Mouse (Mus musculus) heart, postnatal 25 days (tissue): ENCODE measurements around the gene Eif2s1. TPM values are rescaled to one million over a fixed set of nuclear protein-coding genes. Genes with fewer than 3 reads are reported as not detected.

Experiments used
- DNase-seq: peaks from one replicate; pipeline ENCODE4 v3.0.0; 2022; ENCODE audit warnings: low spot score
- intact Hi-C: fragments of 180-260 bp; cut with DNase I; formaldehyde crosslinking; loops from one replicate; pipeline ENCODE4 v1.15.1; 2025
- total RNA-seq, 2 experiments: library from RNA; stranded (reverse); gene quantifications; 2 replicates each; pipeline ENCODE4 v1.2.3; 2021

The Eif2s1 gene
- 10 to 100 TPM; 52.2 to 56.2 TPM for total RNA-seq

DNA sequence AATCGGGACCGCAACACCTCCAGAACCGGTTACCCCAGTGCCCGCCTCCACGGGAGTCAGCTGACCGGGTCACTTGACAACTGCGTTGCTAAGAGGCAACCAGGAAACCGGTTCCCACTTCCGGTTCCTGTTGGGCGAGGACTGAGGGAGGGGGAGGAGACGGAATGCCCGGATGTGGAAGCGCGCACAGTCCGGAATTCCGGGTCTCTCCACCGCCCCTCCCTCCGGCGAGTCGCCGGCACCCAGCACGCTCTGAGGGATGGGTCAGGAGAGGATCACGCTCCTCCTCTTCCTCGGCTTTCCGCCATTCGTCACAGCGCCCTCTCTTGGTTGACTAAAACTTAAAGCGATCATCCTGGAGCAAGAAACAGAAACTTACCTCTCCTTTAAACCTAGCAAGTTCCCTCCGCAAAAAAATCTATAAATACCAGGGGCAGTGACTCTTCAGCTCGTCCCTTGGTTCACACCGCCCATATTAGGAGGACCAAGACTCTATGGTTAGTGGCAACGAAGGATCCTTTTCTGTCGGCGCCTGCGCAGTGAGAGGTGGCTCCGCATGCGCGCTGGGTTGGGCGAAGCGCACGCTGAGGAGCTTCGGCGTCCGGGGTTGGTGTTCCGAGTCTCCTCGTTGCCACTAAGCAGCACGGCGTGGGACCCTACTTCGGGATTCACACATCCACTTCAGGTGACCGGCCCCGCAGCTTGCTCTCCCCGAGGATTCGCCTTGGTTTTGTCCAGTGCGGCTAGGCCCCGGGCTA, at the start of gene Eif2s1, which contains the start of gene Atp6v1d:
Eif2s1 (plus strand) TSS at position 324 of the 758 bp plus-strand sequence.
Atp6v1d (minus strand) TSS at position 143 of the 758 bp plus-strand sequence.
- intact Hi-C loops: loop anchor here (2.0 kb wide), 1 partner anchor 113 kb away; the partner anchor contains the start of gene Mpp5
- peak; percentile 98 for DNase-seq

DNA sequence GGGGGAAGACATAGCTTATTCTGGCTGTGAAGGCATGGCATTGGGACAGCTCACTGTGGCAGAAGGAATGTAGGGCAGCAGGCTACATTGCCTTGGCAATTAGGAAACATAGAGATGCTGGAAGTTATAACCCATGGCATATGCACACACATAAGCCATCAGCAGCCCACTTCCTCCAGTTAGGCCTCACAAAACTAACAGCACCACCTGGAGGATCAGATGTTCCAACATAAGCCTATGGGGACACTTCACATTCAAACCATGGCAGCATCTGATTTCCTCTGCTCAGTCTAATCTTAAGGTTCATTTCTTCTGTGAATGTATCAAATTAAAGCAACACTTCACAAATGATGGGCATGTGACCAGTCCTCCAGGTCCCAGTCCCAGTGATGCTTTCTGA, 47.2 kb upstream of the Eif2s1 start:
- no peak for DNase-seq
- intact Hi-C loops: loop anchor here (10.0 kb wide), 1 partner anchor 610 kb away; no protein-coding TSS in a partner anchor

DNA sequence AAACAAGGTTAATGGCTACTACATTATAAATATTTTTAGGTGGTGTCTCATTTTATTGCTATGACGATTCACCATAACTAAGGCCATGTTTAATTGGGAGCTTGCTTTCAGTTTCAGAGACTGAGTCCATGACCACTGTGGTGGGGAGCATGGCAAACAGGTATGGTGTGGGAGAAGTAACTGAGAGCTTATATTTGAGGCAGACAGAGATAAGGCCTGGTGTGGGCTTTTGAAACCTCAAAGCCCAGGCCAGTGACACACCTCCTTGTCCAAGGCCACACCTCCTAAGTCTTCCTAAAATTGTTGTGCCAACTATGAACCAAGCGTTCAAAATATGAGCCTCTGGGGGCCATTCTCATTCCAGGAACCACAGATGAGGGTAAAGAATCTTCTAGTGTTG, 27.1 kb upstream of the Eif2s1 start:
- intact Hi-C loops: no loop called here
- DNase-seq: no peak

GRCm38 (mm10) chr12:78839906-78840305, 21.7 kb upstream of the Eif2s1 start:
- DNase-seq: no peak
- intact Hi-C loops: no loop called here

- DNase-seq: no peak
- intact Hi-C loops: no loop called here
These were observed 19.2 kb upstream of the Eif2s1 start for GRCm38 (mm10) chr12:78842429-78842828.

DNA sequence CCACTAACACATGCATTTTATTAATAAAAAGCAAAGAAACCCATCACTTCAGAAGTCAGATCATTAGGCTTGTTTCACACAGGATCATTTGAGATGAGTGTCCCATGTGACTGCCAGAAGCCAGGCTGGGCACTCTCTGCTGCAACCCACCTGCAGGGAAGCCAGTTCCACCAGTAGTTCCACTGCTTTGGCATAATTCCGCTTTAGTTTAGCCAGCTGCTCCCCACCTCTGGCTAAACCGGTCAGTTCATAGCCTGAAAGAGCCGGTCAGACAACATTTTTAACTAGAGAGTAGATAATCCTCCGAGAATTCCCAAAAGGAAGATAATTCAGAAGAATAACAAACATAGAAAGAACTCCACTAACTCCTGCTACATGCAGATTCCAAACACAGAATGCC, 13.4 kb upstream of the Eif2s1 start:
- intact Hi-C loops: no loop called here
- no peak for DNase-seq

DNA sequence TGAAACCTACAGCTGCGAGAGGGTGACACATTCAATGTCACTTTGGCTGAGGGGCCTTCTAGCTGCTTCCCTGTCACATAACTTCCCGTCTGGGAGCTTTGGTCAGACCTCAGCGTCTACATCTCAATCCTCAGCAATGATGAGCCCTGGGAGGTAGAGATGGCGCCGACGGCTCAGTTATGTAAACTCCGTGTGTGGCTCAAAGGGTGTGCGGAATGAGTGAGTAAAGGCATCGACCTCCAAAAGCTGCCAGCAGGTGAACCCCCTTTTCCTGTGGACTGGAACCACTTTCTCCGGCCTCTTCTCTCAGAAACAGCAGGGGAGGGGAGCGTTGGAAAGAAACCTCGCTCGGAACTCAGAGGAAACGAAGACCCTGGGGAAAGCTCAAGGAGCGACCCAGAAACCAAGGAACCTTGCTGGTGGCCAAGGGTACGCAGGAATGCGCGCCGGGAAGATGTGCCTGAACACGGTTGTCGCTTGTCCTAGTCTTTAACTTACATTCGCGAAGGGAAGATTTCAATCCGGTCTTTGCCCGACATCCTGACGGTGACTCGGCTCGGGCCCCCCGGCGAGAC, 611 bp upstream of the Eif2s1 start:
- DNase-seq: no peak
- intact Hi-C loops: no loop called here

DNA sequence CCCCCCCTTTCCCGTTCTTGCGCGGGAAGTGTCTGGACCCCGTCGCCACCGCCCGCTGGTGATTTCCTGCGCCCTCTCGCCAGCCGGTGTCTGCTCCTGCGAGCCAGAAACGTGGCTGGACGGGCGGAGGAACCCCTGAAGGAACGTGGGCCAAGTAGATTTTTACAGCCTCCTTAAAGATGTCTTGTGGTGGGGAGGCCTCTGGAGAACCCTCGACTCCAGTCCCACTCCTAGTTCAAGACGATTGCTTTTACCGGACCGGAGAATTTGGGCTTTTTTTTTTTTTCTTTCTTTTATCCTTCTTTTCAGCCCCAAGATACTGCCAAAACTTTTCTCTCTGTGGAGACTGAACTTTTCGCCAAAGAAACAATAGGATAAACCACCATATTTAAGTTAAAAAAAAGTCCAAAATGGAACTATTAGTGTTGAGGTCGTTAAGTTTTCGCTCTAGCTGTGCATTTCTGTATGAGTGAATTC, 673 bp downstream of the Eif2s1 start:
- intact Hi-C loops: loop anchor here (2.0 kb wide), 1 partner anchor 113 kb away; the partner anchor contains the start of gene Mpp5
- DNase-seq: no peak

- intact Hi-C loops: no loop called here
- DNase-seq: no peak
These were observed 3.8 kb downstream of the Eif2s1 start for GRCm38 (mm10) chr12:78865434-78865833.

DNA sequence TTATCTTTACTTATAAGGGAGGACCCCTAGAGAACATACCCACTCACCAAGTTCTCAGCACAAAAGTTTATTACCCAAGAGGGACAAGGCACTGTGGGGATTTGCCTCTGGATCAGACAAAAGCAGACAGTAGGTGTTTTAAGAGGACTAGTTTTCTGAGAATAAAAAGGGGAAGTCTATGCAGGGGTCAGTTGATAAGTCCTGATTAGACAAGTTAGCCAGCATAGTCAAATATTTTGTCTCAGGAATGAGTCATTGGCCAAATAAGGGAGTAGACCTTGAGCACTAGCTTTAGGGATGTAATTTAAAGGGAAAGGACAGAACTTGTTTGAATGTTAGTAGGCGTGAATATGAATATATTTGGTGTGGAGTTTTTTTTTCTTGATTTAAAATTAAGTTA, 6.5 kb downstream of the Eif2s1 start:
- intact Hi-C loops: no loop called here
- DNase-seq: no peak

DNA sequence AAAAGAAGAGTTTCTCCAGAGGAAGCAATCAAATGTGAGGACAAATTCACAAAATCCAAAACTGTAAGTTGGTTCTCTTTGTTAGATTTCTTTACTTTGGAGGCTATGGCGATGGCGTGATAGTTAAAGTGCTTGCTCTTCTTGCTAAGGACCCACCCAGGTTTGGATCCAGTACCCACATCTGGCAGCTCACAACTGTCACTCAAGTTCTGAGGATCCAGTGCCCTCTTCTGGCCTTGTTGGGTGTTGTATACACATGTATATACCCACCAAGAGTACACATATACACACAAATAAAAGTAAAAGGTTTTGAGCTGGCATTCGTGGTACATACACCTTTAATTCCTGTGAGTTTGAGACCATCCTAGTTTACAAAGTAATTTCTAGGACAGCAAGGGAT, 13.0 kb downstream of the Eif2s1 start:
- intact Hi-C loops: no loop called here
- no peak for DNase-seq

- intact Hi-C loops: no loop called here
- DNase-seq: no peak
These were observed 28.4 kb downstream of the Eif2s1 start for GRCm38 (mm10) chr12:78890062-78890461.

DNA sequence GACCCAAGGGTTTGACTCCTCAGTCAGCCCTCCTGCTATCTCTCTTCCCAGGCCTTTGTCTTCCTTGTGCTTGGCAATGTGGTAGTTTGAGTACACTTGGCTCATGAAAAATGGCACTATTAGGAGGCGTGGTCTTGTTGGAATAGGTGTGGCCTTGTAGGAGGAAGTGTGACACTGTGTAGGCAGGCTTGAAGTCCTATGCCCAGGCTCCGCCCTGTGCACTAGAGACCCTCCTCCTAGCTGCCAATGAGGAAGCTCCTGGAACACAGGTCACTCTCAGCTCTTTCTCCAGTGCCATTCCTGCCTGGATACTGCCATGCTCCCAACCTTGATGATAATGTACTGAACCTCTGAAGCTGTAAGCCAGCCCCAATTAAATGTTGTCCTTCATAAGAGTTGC, 29.5 kb downstream of the Eif2s1 start:
- DNase-seq: no peak
- intact Hi-C loops: no loop called here

GRCm38 (mm10) chr12:78897861-78898260, 36.2 kb downstream of the Eif2s1 start:
- no peak for DNase-seq
- intact Hi-C loops: no loop called here

DNA sequence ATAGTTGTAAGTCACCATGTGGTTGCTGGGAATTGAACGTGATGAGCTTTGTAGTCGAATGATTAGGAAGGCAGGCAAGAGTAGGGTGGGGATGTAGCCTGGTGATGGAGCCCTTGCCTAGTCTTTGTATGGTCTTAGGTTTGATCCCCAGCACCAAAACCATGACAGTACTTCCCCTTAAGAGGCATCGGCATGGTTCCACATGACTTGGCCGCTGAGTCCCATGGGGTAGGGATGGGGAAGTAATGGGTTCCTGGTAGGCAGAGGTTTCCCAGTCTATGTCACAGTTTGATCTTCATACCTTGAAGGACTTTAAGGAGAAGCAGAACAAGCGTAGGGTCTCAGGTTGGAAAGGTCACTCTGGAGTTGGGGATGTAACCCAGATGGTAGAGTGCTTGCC, 39.8 kb downstream of the Eif2s1 start:
- DNase-seq: no peak
- intact Hi-C loops: no loop called here

- no peak for DNase-seq
- intact Hi-C loops: no loop called here
These were observed 41.7 kb downstream of the Eif2s1 start for GRCm38 (mm10) chr12:78903313-78903712.

GRCm38 (mm10) chr12:78904499-78904898, 42.9 kb downstream of the Eif2s1 start:
- no peak for DNase-seq
- intact Hi-C loops: no loop called here

GRCm38 (mm10) chr12:78906707-78907162, 45.1 kb downstream of the Eif2s1 start, which contains the start of gene Plek2:
Plek2 (minus strand) TSS chr12:78906964.
- intact Hi-C loops: no loop called here
- no peak for DNase-seq

- intact Hi-C loops: no loop called here
- DNase-seq: no peak
These were observed 46.5 kb downstream of the Eif2s1 start for GRCm38 (mm10) chr12:78908081-78908605.

DNA sequence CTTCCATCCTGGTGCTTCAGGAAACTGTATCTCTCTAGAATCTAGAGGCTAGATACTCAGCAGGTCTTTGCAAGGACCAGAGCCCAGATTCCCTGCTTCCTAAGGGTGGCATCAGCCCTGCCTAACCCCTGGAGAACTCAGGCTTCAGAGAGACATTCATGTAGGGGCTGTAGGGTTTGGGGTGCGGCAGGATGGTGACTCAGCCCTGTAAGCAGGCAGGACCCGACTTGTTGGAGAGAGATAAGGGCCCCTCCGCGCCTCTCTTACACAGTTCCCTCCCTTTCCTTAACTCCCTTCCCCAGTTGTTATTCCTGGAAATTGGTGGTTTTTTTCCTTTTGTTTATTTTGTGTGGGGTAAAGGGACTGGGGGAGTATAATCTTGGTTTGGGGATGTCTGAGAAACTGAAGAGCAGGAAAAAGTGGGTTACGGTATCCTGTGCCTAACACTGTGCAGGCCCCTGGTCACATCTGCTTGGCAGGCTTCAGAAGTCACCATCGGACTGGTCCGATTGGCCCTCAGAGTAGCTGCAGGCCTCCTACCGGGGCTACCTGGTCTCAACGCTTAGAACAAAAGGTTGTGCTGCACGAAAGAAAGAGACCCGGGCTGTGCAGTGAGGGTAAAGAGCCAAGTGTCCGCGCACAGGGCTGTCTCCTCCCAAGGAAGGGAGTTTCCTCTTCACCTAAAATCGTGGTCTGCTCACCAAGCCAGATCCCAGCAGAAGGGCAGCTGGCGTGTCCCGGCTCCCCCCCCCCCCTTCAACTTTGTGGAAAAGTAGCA, 49.3 kb downstream of the Eif2s1 start:
- no peak for DNase-seq
- intact Hi-C loops: no loop called here
